Mouse (Mus musculus) liver (tissue): Measurements from ENCODE around the gene Ttll5.
A peak's percentile ranks its signal among the peaks of the same experiment; 100 is the strongest.

Experiments
- DNase-seq: peaks from one replicate; pipeline ENCODE4 v3.0.0-alpha.2; 2020; ENCODE audit warnings: mixed read lengths

Ttll5 gene

GRCm38 (mm10) chr12:86064796-86065195 is 240.3 kb downstream of the Ttll5 start:
- no peak for DNase-seq

DNA sequence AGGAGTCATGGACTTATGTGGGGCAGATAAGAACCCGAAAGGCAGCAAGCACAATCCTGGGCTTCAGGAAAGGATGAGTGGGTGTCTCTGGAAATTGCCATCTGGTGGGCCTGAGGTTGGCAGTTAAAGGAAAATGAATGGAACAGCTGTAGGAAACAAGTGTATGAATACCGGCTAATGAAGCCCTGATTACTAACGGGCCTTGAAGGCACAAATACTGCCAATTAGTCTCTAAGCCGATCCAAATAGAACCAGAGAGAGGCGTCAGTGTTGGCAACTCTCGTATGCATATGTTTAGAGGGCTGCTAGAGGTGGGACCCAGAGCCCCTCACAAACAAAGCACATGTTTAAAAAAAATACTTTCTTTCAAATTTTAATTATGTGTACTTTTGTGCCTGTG is 247.0 kb downstream of the Ttll5 start:
- DNase-seq: no peak

- no peak for DNase-seq
These were observed 250.2 kb downstream of the Ttll5 start for GRCm38 (mm10) chr12:86074681-86075080.

DNA sequence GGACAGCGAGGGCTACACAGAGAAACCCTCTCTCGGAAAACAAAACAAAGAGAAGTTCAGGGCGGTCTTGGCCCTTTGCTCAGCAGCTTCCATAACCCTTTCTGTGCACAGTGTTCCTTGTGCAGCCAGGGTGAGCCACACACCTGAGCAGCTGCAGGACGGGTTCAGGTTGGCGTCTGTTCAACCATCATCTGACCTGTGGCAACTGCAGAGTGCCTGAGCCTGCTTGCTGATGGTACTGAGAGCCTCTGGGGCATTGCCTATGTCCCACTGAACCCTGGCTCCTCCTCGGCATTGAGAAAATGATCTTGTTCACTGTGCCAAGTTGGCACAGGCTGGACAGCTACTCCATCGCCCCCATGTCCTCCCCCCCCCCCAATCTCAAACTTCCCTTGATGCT is 250.9 kb downstream of the Ttll5 start:
- no peak for DNase-seq

GRCm38 (mm10) chr12:86076321-86076901 is 252.0 kb downstream of the Ttll5 start:
- no peak for DNase-seq

DNA sequence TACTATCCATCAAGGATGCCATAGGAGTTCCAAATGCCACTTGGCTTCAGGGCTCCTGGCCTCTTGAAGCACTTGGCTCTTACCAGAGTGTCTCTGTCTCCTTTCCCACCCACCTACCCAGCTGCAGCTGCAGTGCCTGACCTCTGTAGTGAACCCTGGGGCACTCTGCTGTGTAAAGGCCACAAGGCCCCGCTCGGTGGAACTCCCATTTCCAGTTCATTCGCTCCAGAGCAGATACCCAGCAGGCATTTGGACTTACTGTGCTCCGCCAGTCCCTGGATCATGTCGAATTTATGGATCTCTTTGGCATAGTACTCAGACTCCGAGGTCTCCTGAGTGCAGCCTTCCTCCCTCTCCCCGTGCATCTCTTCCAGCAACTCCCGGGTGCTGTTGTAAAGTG is 252.9 kb downstream of the Ttll5 start:
- DNase-seq: no peak

DNA sequence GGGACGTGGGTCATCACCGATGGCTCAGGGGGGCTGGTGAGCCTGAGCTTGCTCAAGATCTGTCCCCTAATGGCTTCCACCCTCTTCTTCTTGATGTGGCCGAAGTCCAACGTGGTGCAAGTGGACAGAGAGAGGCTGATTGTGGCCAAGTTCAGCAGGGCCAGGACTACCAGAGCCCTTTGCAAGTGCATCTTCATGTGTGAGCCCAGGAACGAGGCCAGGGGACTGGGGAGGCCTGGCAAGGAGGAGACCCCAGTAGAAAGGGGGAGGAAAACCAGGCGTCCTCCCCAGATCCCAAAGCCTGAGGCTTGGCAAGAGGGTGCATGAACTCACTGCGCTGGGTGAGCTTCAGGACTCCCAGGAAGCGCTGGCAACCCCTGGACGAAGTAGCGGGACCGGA is 253.3 kb downstream of the Ttll5 start:
- no peak for DNase-seq

GRCm38 (mm10) chr12:86078176-86078552 is 253.7 kb downstream of the Ttll5 start:
- no peak for DNase-seq

DNA sequence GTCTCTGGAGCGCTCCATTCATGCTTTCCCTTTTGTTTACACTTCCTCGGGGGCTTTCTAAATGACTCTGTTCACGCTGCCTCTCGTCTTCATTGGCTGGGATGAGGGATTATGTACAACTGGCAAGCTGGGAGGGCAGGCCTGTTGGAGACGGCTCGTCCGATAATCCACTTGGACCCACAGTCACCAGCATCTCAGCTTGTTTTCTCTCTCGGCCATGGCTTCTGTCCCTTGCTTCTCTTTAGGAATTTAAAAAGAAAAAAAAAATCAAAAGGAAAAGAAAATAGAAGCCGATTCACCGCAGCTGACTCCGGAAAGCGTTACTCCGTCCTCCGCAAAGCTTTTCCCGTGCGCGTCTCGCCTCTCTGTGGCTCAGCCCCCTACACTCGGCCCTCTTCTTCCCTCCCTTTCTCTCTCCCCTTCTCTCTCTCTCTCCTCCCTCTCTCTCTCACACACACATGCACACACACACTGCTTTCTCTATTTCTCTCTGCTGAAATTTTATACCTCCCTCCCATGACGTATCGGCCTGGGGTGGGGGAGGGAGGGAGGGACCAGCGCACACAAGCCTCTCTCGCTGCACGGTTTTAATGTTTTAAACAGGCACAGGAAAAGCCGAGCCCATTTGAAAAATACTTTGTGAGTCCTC is 254.2 kb downstream of the Ttll5 start, which contains the start of gene Tgfb3:
TSS of gene Tgfb3 (minus strand) at position 489 of the 649 bp plus-strand sequence.
- DNase-seq: peak; percentile 45

GRCm38 (mm10) chr12:86079202-86079667 is 254.8 kb downstream of the Ttll5 start:
- peak; percentile 80 for DNase-seq

DNA sequence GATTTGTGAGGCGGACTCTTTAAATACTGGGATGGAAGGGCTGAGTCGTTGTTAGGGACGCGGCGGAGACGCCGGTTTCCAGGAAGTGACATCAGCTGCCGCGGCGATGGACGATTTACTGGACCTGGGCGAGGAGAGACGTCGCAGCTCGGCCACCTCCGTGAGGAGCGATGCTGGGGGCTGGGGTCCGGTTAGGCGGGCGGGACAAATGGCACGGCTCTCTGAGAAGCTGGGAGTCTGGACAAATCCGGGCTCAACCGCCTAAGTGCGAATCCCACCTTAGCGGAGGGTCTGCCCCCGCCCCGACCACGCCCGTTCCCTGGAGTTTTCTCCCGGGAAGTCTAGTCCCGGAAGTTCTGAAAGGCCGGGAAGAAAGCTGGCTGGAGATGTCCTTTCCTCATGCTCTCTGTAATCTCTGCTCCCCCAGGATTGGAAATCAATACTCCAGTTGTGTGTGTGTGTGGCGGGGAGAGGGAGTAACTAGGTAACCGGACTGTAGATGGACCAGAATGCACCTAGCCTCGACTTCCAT is 258.1 kb downstream of the Ttll5 start, which contains the start of gene Ift43:
TSS of gene Ift43 (plus strand) at position 61 of the 532 bp plus-strand sequence.
- peak; percentile 51 for DNase-seq

DNA sequence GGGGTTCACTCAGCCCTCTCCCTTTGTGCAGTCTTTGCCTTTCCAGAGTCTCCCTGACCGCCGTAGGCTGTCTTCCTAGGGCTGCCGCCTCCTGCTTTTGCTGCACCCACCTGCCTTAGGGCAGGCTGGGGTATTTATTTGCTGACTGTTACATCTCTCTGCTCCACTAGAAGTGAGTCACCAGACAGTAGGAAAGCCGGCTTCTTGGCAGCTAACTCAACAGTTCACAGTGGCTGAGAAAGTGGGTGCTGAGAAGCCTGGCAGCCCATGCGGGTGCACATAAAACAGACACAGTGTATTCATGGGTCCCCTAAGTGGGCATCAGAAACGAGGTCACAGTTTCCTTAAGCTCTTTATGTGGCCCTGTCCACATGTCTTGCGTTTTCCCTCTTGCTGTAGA is 261.4 kb downstream of the Ttll5 start:
- DNase-seq: no peak

DNA sequence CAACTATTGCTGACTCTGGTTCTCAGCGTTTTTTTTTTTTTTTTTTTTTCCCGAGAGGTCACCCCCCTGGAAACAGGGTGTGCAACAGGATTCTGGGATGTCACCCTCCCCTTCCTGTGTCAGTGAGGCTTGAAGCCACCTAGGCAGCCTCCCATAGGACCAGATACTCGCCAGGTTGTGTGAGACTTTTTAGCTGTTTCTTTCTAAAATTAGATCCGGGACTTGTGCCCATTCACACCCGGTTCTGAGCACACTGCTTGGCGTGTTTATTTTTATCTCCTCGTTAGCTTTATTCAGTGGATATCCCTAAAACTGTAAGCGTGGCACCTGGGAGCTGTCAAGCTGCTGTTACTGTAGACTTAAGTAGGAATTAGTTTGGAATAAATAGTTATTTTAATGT is 262.1 kb downstream of the Ttll5 start:
- DNase-seq: no peak

DNA sequence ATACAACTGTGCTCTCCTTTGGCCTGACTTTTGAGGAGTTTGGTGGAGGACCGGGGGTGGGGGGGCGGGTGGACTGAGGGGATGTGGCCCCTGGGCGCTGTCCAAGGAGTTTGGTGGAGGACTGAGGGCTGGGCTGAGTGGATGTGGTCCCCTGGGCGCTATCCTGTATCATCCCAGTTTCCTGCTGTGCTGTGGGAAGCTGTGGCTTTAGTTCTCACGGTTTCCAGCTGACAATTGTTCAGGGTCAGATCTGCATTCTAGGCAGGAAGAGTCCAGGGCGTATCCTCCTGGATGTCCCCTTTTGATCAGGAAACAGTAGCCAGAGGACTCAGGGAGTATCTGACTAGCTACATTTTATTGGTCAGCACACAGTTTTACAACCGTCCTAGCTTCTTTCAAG is 263.6 kb downstream of the Ttll5 start:
- no peak for DNase-seq

- no peak for DNase-seq
These were observed 266.3 kb downstream of the Ttll5 start for GRCm38 (mm10) chr12:86090764-86091163.

- DNase-seq: no peak
These were observed 267.2 kb downstream of the Ttll5 start for GRCm38 (mm10) chr12:86091601-86092132.

DNA sequence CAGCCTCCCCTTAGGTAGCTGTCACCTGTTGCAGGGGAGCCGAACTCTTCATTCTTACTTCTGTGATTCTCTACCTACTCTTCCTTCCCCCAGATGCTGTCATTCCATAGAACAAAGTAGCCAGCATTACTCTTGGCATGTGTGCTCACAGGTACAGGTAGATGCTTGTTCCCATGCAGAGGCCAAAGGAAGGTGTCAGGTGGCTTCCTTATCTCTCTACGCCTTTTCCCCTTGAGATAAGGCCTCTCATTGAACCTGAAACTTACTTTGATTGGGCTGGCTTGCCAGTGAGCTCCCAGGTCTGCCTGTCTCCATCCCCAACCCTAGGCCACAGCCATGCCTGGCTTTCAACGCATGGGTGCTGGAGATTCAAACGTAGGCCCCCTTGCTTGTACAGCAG is 269.6 kb downstream of the Ttll5 start:
- DNase-seq: no peak

GRCm38 (mm10) chr12:86095806-86096205 is 271.3 kb downstream of the Ttll5 start:
- DNase-seq: no peak

GRCm38 (mm10) chr12:86097781-86098180 is 273.3 kb downstream of the Ttll5 start:
- no peak for DNase-seq

DNA sequence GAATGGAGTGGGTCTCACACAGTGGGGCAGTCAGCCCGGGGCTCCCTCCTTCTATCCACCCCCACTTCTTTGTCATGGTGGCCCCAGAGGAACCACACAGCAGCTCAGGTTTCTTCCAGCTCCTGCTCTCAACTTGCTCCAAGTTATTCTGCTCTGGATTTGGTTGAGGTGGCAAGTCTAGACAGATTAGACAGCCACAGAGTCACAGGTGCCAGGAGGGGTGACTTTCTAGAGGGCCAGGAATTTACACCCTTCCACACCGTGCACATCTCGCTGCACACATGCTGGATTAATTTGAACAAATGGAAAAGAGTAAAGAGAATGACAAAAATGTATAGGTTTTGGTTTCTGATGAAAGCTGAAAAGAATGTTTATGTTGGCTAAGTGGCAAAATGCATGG is 276.3 kb downstream of the Ttll5 start:
- DNase-seq: no peak

DNA sequence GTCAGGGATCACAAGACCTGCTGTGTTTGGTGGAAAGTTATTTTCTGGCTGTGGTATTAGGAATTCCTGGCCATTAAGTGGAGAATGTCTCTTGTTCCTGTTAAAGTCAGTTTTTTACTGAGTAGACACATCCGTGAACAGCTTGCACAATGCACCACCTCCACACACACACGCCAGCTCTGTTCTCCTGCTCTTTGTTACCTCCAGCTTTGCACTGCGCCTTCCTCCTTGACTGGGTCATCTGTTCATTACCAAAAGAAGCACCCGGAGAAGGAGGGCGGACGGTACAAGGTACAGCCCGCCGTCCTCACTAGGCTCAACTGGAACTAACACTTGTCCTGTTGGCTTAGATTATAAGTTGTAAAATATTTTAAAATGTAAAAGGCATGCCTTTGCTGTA is 278.2 kb downstream of the Ttll5 start:
- DNase-seq: no peak

- DNase-seq: no peak
These were observed 278.9 kb downstream of the Ttll5 start for GRCm38 (mm10) chr12:86103391-86103790.

DNA sequence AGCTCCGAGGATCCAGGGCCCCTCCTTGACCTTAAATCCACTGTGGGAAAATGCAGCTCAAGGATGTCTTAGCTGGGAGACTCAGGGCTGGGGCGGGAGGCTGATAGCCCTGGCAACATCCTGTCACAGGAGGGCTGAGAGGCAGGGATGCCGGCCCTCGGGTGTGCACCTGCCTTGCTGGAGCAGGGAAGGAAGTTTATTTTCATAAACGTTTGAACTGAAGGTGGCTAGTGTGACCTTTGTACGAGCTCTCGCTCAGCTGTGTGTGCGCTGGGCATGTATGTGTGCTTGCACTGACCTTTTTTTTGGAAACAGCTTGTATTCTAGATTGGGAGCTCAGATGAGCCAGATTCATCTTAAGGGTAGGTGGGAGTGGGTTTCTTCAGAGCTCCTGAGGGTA is 279.4 kb downstream of the Ttll5 start:
- no peak for DNase-seq

- DNase-seq: no peak
These were observed 279.8 kb downstream of the Ttll5 start for GRCm38 (mm10) chr12:86104297-86104696.
